Mouse (Mus musculus): Measurements from ENCODE around the gene Akr1c18.

DNA sequence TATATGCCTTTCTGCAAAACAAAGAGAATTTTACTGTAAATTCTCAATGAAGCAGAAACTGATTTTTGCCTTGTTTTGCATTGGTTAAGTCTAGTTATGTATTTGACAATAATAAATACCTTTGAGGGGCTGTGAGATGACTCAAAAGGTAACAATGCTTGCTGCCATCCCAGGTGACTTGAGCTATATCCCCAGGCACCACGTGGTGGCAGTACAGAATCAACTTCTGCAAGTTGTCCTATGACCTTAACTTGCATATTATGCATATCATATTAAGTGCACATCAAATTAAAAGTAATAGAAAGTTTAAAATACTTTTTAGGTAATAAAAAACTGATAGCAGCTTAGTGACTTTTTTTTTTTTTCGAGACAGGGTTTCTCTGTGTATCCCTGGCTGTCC lies 17.4 kb downstream of the Akr1c18 start:
- peak; percentile 68 for TF ChIP-seq CTCF (IDR thresholded peaks at IDR 0.05; ENCODE audit: low read depth)
- no peak for TF ChIP-seq EP300 (optimal IDR thresholded peaks at IDR 0.05)

Measured in stomach, postnatal 0 days (tissue).